Mouse (Mus musculus) cerebellum, adult 11 months (tissue): ENCODE data around the gene Lipc.

ENCODE experiments used
- DNase-seq: peaks from one replicate; pipeline ENCODE4 v3.0.0; 2022

The Lipc gene

GRCm38 (mm10) chr9:70954226-70954625, 2.2 kb upstream of the Lipc start:
- no peak for DNase-seq

- no peak for DNase-seq
These were observed 2.7 kb downstream of the Lipc start for GRCm38 (mm10) chr9:70949336-70949735.

- no peak for DNase-seq
These were observed 4.7 kb downstream of the Lipc start for GRCm38 (mm10) chr9:70947312-70947711.

GRCm38 (mm10) chr9:70942686-70943333, 9.2 kb downstream of the Lipc start:
- DNase-seq = no peak

GRCm38 (mm10) chr9:70939752-70940501, 12.1 kb downstream of the Lipc start:
- no peak for DNase-seq

- no peak for DNase-seq
These were observed 13.2 kb downstream of the Lipc start for GRCm38 (mm10) chr9:70938850-70939249.

- no peak for DNase-seq
These were observed 13.9 kb downstream of the Lipc start for GRCm38 (mm10) chr9:70938134-70938533.

GRCm38 (mm10) chr9:70934587-70935295, 17.3 kb downstream of the Lipc start:
- DNase-seq = no peak

GRCm38 (mm10) chr9:70930641-70931020, 21.4 kb downstream of the Lipc start:
- DNase-seq = no peak

GRCm38 (mm10) chr9:70929840-70930640, 22.0 kb downstream of the Lipc start:
- DNase-seq = peak; percentile 86

GRCm38 (mm10) chr9:70928472-70928871, 23.6 kb downstream of the Lipc start:
- DNase-seq = no peak

- no peak for DNase-seq
These were observed 24.3 kb downstream of the Lipc start for GRCm38 (mm10) chr9:70927701-70928100.

- DNase-seq = no peak
These were observed 25.0 kb downstream of the Lipc start for GRCm38 (mm10) chr9:70926820-70927588.

- DNase-seq = no peak
These were observed 26.8 kb downstream of the Lipc start for GRCm38 (mm10) chr9:70925225-70925624.

GRCm38 (mm10) chr9:70924763-70925162, 27.3 kb downstream of the Lipc start:
- no peak for DNase-seq

- DNase-seq = peak; percentile 46
These were observed 30.1 kb downstream of the Lipc start for GRCm38 (mm10) chr9:70921781-70922565.

- no peak for DNase-seq
These were observed 30.9 kb downstream of the Lipc start for GRCm38 (mm10) chr9:70921132-70921531.

GRCm38 (mm10) chr9:70919271-70919670, 32.8 kb downstream of the Lipc start:
- DNase-seq = no peak

GRCm38 (mm10) chr9:70916516-70916915, 35.5 kb downstream of the Lipc start:
- DNase-seq = no peak

- no peak for DNase-seq
These were observed 36.7 kb downstream of the Lipc start for GRCm38 (mm10) chr9:70915356-70915685.

GRCm38 (mm10) chr9:70914659-70915355, 37.2 kb downstream of the Lipc start:
- no peak for DNase-seq
